Mouse (Mus musculus): ENCODE results near the gene Adcy7. TPM values are rescaled to one million over a fixed set of nuclear protein-coding genes. Genes with fewer than 3 reads are reported as not detected.

Gene Adcy7
- polyA plus RNA-seq, 1 experiment = 146 TPM

DNA sequence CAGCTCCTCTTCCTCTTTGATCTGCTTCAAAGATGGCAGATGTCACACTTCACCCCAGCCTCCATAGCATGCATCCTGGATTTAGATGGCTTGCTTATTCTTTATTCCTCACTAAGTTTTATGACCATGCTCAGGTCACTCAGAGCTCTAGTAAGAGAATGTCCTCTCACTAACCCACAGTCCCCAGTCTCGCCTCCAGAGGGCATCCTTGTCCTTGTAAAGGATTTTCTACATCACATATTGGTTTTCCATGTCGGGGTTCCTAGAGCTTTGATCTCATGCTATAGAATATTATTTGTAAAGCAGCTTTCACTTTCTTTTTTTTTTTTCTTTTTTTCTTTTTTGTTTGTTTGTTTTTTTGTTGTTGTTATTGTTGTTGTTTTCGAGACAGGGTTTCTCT lies 19.4 kb upstream of the Adcy7 start:
- no peak for TF ChIP-seq CTCF (IDR thresholded peaks at IDR 0.05; ENCODE audit: low read depth, low read length)
- H3K27ac ChIP-seq (ENCODE audit: insufficient read depth, low read depth, low read length) = no peak overlapping the region
- peaks cover 3% of the 10 kb centered on the region for H3K4me1 ChIP-seq (ENCODE audit: control insufficient read depth, insufficient read depth, low read length)
- no peak overlapping the region for H3K4me3 ChIP-seq (ENCODE audit: insufficient read depth, low read length)

GRCm38 (mm10) chr8:88254957-88255356 lies 17.2 kb upstream of the Adcy7 start:
- Histone ChIP-seq H3K27ac (ENCODE audit: insufficient read depth, low read depth, low read length) (no peak overlapping the region), H3K4me3 (ENCODE audit: insufficient read depth, low read length) (no peak overlapping the region), H3K4me1 (ENCODE audit: control insufficient read depth, insufficient read depth, low read length) (peaks cover 7% of the 10 kb centered on the region)
- TF ChIP-seq POLR2A (IDR thresholded peaks at IDR 0.05; ENCODE audit: borderline replicate concordance, low read depth, low read length) = no peak
- no peak for TF ChIP-seq CTCF (IDR thresholded peaks at IDR 0.05; ENCODE audit: low read depth, low read length)

DNA sequence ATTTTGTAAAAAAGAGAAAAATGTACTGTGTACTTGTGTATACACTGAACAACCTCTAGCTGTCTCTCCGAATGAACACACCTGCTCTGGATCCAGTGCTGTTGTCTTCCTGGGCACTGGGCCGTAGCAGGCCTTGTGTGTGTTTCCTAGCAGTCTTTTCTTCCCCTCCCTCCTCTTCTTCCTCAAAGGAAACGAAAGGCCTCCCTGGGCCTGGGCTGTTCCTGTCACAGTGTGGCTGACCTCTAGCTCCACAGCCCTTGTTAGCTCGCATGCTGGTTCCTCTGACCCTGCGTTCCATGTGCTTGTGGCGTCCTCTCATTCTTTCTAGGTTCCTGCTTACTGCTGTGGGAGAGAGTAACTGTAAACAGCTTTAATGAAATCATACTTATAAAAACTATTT lies 14.2 kb upstream of the Adcy7 start:
- H3K4me1 ChIP-seq (ENCODE audit: control insufficient read depth, insufficient read depth, low read length) = peaks cover 7% of the 10 kb centered on the region
- H3K4me3 ChIP-seq (ENCODE audit: insufficient read depth, low read length) = no peak overlapping the region
- TF ChIP-seq CTCF (IDR thresholded peaks at IDR 0.05; ENCODE audit: low read depth, low read length) (no peak), POLR2A (IDR thresholded peaks at IDR 0.05; ENCODE audit: borderline replicate concordance, low read depth, low read length) (no peak)

GRCm38 (mm10) chr8:88258544-88258943 lies 13.7 kb upstream of the Adcy7 start:
- H3K27ac ChIP-seq (ENCODE audit: insufficient read depth, low read depth, low read length) = no peak overlapping the region
- H3K4me3 ChIP-seq (ENCODE audit: insufficient read depth, low read length) = no peak overlapping the region
- TF ChIP-seq POLR2A (IDR thresholded peaks at IDR 0.05; ENCODE audit: borderline replicate concordance, low read depth, low read length) (no peak), CTCF (IDR thresholded peaks at IDR 0.05; ENCODE audit: low read depth, low read length) (no peak)
- H3K4me1 ChIP-seq (ENCODE audit: control insufficient read depth, insufficient read depth, low read length) = peaks cover 7% of the 10 kb centered on the region

More for the DNA sequence above, 14.2 kb upstream of the Adcy7 start:
- H3K27ac ChIP-seq (ENCODE audit: insufficient read depth, low read depth, low read length) = no peak overlapping the region; the same call in 1 of the 2 replicates

DNA sequence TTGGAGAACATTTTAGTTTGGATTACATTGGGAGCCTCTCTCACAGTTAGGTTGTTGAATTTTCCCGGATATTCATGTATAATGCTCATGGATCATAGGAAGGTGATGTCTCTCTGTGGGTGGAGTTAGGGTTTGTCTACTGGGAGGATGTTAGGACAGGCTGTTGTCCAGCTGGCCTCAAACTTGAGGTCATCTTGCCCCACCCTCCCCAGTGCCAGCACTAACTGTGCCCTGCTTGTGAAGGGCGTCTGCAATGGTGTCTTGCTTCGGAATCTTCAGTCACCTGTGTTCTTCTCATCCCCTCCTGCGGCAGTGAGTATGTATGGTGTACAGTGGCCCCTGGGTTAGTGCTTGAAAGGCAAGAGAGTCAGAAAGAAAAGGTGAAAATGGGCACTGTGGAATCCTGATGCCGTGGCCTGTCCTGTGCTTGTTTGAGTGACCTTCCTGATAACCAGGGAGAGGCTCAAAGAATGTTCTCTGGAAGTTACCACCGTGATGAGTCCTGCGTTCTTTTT lies 11.7 kb upstream of the Adcy7 start:
- Histone ChIP-seq H3K4me1 (ENCODE audit: control insufficient read depth, insufficient read depth, low read length) (peaks cover 7% of the 10 kb centered on the region), H3K27ac (ENCODE audit: insufficient read depth, low read depth, low read length) (no peak overlapping the region), H3K4me3 (ENCODE audit: insufficient read depth, low read length) (no peak overlapping the region)
- TF ChIP-seq CTCF (IDR thresholded peaks at IDR 0.05; ENCODE audit: low read depth, low read length) (no peak), POLR2A (IDR thresholded peaks at IDR 0.05; ENCODE audit: borderline replicate concordance, low read depth, low read length) (no peak)

- Histone ChIP-seq H3K27ac (ENCODE audit: insufficient read depth, low read depth, low read length) (no peak overlapping the region), H3K4me1 (ENCODE audit: control insufficient read depth, insufficient read depth, low read length) (peaks cover 1% of the 10 kb centered on the region; the same call in 1 of the 2 replicates), H3K4me3 (ENCODE audit: insufficient read depth, low read length) (no peak overlapping the region)
- no peak for TF ChIP-seq CTCF (IDR thresholded peaks at IDR 0.05; ENCODE audit: low read depth, low read length)
- TF ChIP-seq POLR2A (IDR thresholded peaks at IDR 0.05; ENCODE audit: borderline replicate concordance, low read depth, low read length) = no peak
Measured at GRCm38 (mm10) chr8:88262831-88263635, 9.2 kb upstream of the Adcy7 start.

DNA sequence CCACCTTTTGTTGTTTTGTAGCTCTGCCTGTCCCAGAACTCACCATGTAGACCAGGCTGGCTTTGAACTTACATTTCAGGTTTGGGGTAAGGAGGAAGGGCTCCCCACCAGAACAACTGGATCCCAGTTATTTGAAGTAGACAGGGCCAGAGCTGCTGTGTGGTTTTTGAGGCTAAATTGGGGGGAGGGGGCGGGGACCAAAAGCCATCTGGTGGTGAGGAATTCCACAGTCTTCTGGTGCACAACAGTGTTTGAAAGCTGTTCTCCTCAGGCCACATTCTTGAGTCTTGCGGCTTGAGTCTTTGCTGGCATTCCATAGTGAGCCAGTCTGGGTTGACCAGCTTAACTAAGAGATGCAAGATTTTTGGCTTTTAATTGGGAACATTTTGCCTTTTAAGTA lies 6.7 kb upstream of the Adcy7 start:
- Histone ChIP-seq H3K4me1 (ENCODE audit: control insufficient read depth, insufficient read depth, low read length) (no peaks in the 10 kb centered on the region), H3K4me3 (ENCODE audit: insufficient read depth, low read length) (no peak overlapping the region), H3K27ac (ENCODE audit: insufficient read depth, low read depth, low read length) (no peak overlapping the region)
- no peak for TF ChIP-seq CTCF (IDR thresholded peaks at IDR 0.05; ENCODE audit: low read depth, low read length)
- no peak for TF ChIP-seq POLR2A (IDR thresholded peaks at IDR 0.05; ENCODE audit: borderline replicate concordance, low read depth, low read length)

DNA sequence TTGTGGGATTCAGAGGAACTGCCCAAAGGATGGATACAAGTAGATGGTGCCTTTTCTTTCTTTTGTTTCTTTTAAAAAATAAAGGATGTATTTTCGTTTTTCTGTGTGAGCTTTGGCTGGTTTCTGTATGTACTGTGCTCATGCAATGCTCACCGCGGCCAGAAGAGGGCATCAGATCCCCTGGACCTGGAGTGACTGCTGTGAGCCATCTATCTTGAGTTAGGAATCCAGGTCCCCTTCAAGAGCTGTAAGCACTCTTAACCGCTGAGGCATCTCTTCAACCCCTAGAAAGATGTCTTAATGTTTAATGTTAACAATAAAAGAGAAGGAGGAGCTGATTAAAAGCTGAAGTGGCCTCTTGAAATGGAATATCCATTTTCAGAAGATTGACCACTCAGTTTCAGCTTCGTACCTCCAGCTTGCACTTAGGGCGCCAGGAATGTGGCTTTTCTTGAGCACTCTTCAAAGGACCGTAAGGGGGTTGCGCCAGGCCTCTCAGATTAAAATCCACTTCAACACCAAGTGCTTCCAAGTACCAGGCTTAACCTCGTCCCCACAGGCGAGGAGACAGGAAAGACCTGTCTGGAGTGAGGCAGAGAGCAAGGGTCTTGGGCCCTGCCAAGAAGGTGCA lies 5.9 kb upstream of the Adcy7 start:
- Histone ChIP-seq H3K27ac (ENCODE audit: insufficient read depth, low read depth, low read length) (no peak overlapping the region), H3K4me3 (ENCODE audit: insufficient read depth, low read length) (no peak overlapping the region), H3K4me1 (ENCODE audit: control insufficient read depth, insufficient read depth, low read length) (no peaks in the 10 kb centered on the region)
- no peak for TF ChIP-seq POLR2A (IDR thresholded peaks at IDR 0.05; ENCODE audit: borderline replicate concordance, low read depth, low read length)
- peak; percentile 72 for TF ChIP-seq CTCF (IDR thresholded peaks at IDR 0.05; ENCODE audit: low read depth, low read length)

DNA sequence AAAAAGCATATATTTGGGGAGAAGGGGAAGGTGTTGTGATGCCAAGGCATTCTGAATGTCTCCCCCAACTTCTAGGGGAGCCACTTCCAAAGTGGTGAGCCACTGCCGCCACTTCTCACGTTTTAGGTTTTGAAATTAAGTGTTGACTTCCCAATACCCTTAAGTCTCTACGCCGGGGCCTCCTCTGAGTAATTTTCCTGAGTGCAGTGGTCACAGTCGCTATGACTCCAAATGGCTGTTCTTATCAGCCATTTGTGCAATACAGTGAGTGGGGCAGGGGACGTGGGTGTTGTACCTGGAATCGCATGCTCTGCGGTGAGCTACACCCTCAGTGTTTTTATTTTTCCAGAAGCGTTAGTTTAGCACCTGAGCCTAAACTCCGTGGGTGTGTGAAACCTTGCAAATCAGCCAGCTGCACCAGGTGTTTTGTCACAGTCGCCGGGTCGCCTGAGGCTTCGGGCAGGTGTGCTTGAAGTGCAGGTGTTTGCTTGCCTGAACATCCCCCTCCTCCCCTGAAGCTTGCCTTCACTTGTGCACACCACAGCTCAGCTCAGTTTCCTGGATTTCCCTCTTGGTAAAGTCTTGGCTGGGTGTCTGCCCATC lies 5.3 kb upstream of the Adcy7 start:
- TF ChIP-seq POLR2A (IDR thresholded peaks at IDR 0.05; ENCODE audit: borderline replicate concordance, low read depth, low read length) = no peak
- no peak for TF ChIP-seq CTCF (IDR thresholded peaks at IDR 0.05; ENCODE audit: low read depth, low read length)
- Histone ChIP-seq H3K27ac (ENCODE audit: insufficient read depth, low read depth, low read length) (no peak overlapping the region), H3K4me1 (ENCODE audit: control insufficient read depth, insufficient read depth, low read length) (no peaks in the 10 kb centered on the region), H3K4me3 (ENCODE audit: insufficient read depth, low read length) (no peak overlapping the region)

Measured in bone marrow macrophage, adult 2 months (primary cell).